Mouse (Mus musculus): ENCODE results near the gene P2rx7. TPM values are rescaled to one million over a fixed set of nuclear protein-coding genes. Genes with fewer than 3 reads are reported as not detected.
A peak's percentile ranks its signal among the peaks of the same experiment; 100 is the strongest.

The P2rx7 gene
- total RNA-seq, 4 experiments from 2014 or later, result 0.92 to 1.5 (median 1.1) TPM

GRCm38 (mm10) chr5:122727096-122727495 lies 83.4 kb downstream of the P2rx7 start:
- DNase-seq (ENCODE audit: low spot score in 2 of 2), result no peak

DNA sequence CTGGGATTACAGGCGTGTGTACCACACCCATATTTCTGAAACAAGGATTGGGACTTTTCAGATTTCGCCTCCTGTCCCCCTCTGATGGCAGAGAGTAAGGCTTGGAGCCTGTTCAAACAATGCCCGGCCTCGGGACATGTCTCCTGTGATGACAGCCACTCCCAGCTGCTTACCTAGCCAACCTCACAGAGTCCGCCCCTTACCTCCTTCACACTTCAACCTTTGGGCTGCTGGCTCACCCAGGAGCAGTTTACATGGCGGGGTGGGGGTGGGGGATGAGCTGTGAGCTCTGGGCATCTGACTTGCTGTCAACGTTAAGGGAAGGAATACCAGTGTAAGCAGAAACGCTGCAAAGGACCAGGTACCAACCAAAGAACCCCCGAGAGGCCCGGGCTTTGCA lies 87.1 kb downstream of the P2rx7 start:
- no peak for DNase-seq (ENCODE audit: low spot score in 2 of 2)

GRCm38 (mm10) chr5:122731321-122731720 lies 87.6 kb downstream of the P2rx7 start:
- peak; percentile 54 to 62 for DNase-seq (ENCODE audit: low spot score in 2 of 2)

GRCm38 (mm10) chr5:122731991-122732673 lies 88.4 kb downstream of the P2rx7 start:
- no peak for DNase-seq (ENCODE audit: low spot score in 2 of 2)

DNA sequence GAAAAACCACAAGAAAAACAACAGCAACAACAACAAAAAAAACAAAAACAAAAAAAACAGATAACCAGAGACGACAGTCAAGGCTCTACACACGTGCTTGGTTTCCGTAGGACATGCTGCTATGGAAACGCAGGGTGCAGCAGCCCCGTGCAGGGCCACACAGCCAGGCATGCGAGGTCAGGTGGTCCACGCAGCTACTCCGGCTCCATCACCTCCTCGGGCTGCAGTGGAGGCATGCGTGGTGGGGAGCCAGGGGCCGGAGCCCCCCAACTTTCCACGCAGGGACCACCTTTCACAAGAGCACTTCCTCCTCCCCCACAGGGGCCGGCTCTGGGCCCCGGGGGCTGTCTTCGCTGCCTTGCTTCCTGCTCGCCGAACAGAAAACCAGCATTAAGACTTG lies 90.2 kb downstream of the P2rx7 start:
- DNase-seq (ENCODE audit: low spot score in 2 of 2), result no peak

DNA sequence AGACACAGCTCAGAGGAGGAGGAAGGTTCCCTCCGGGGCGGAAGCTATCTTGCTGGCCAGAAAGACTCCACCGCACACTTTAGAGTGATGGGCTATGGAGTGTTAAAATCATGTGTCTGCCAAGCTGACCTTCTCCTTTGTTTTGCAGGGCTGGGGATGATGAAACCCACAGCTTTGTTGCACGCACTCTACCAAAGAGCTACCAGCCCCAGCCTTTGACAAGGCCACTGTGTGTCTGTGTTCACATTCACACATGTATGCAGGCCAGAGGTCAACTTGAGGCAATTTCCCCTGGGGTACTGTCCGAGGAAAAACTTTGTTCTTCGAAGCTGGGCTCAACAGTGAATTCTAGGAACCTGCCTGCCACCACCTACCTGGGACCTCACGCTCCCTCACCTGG lies 92.1 kb downstream of the P2rx7 start:
- DNase-seq (ENCODE audit: low spot score in 2 of 2), result no peak

- DNase-seq (ENCODE audit: low spot score in 2 of 2), result no peak
Measured at GRCm38 (mm10) chr5:122736761-122737160, 93.0 kb downstream of the P2rx7 start.

Small RNA genes lying within 50 kb of the gene (microRNA-seq; reads per million reads assigned to microRNA genes)
- gene Mir8115, result not detected

Other genes starting within 250 kb of the P2rx7 start
- gene Anapc7, start 222.2 kb upstream of the P2rx7 start, total RNA-seq (2022), result 10 to 100 TPM; 14.3 to 16.8 (median 15.2) TPM
- 100 to 1,000 TPM; 412 to 549 (median 488) TPM for gene Atp2a2, start 141.7 kb upstream of the P2rx7 start, total RNA-seq (2022)
- gene Ift81, start 29.4 kb upstream of the P2rx7 start, total RNA-seq (2022), result 1 to 10 TPM; 3.4 to 9.1 (median 5.9) TPM
- gene P2rx4, start 63.6 kb downstream of the P2rx7 start, total RNA-seq (2022), result 1 to 10 TPM; 2.0 to 3.5 (median 2.9) TPM
- gene Camkk2, start 135.5 kb downstream of the P2rx7 start, total RNA-seq (2022), result 1 to 10 TPM; 2.0 to 3.4 (median 3.1) TPM
- gene Anapc5, start 177.4 kb downstream of the P2rx7 start, total RNA-seq (2022), result 100 to 1,000 TPM; 504 to 612 (median 591) TPM
- gene Rnf34, start 206.1 kb downstream of the P2rx7 start, total RNA-seq (2022), result 10 to 100 TPM; 19.5 to 28.2 (median 20.1) TPM